Mouse (Mus musculus) liver, embryonic 16.5 days (tissue): ENCODE results near the gene Aplf. TPM values are rescaled to one million over a fixed set of nuclear protein-coding genes. Genes with fewer than 3 reads are reported as not detected.

Experiments
- ATAC-seq: fragments of 200-750 bp; cut with Nextera tagmentation; 2 replicates; pipeline ENCODE4 v1.8.0; 2017; ENCODE audit warnings: low read depth, mild to moderate bottlenecking, moderate number of reproducible peaks, moderate library complexity
- H3K27ac ChIP-seq: fragments of 300-500 bp; sonication (generic); 2 replicates; pipeline ENCODE4 v1.5.1; 2014; ENCODE audit warnings: mild to moderate bottlenecking, low read length
- H3K27me3 ChIP-seq: fragments of 300-500 bp; sonication (generic); 2 replicates; pipeline ENCODE4 v1.6.1; 2014; ENCODE audit warnings: low read depth, low read length, mixed read lengths; ENCODE audit not compliant: control insufficient read depth, insufficient read depth
- H3K36me3 ChIP-seq: fragments of 300-500 bp; sonication (generic); 2 replicates; pipeline ENCODE4 v1.6.1; 2014; ENCODE audit warnings: mild to moderate bottlenecking; ENCODE audit not compliant: control insufficient read depth, insufficient read depth
- H3K4me1 ChIP-seq: fragments of 300-500 bp; sonication (generic); 2 replicates; pipeline ENCODE4 v1.6.1; 2014; ENCODE audit warnings: low read depth, low read length, mixed read lengths; ENCODE audit not compliant: control insufficient read depth
- H3K4me2 ChIP-seq: fragments of 300-500 bp; sonication (generic); 2 replicates; pipeline ENCODE4 v1.6.1; 2014; ENCODE audit warnings: low read depth, low read length, mixed read lengths
- H3K4me3 ChIP-seq: fragments of 300-500 bp; sonication (generic); 2 replicates; pipeline ENCODE4 v1.5.1; 2014; ENCODE audit warnings: low read depth, mild to moderate bottlenecking, low read length
- H3K9ac ChIP-seq: fragments of 300-500 bp; sonication (generic); 2 replicates; pipeline ENCODE4 v1.6.1; 2014; ENCODE audit warnings: low read depth, low read length
- H3K9me3 ChIP-seq: fragments of 300-500 bp; sonication (generic); replicated peaks from 2 replicates; pipeline ENCODE4 v1.6.1; 2016; ENCODE audit warnings: low read length; ENCODE audit not compliant: control insufficient read depth
- WGBS: fragments of 180-500 bp; shearing (Covaris S2); extraction: QIAGEN DNeasy Blood & Tissue Kit; methylation state at CpG from one replicate; pipeline ENCODE4 v1.1.7; 2014; ENCODE audit not compliant: insufficient replicate concordance; 5-methylcytosine and 5-hydroxymethylcytosine counted together
- polyA plus RNA-seq: library from polyadenylated mRNA; unstranded; fragments of >200 nt; fragmentation: Nextera tagmentation; extraction: Ambion mirVana; gene quantifications from 2 replicates; pipeline ENCODE4 v1.2.1, GENCODE M21; 2015

The Aplf gene
- 13.9 and 15.4 TPM in 2 replicates for polyA plus RNA-seq

GRCm38 (mm10) chr6:87671771-87672517 lies at the start of gene Aplf:
Gene Aplf, minus strand, starts transcription at chr6:87672193.
- Histone ChIP-seq H3K36me3 (no peaks in the 10 kb centered on the region), H3K4me2 (peak within 1 kb of the TSS; percentile 70), H3K9me3 (no peaks in the 10 kb centered on the region), H3K27me3 (no peaks in the 10 kb centered on the region), H3K4me3 (peak within 1 kb of the TSS; percentile 88), H3K27ac (peak within 1 kb of the TSS; percentile 99), H3K4me1 (peaks cover 36% of the 10 kb centered on the region), H3K9ac (peak within 1 kb of the TSS; percentile 92)
- peak; percentile 98 for ATAC-seq
- under 1% methylated on average over 33 of the region's 33 CpGs for WGBS

GRCm38 (mm10) chr6:87714091-87714490 lies 42.1 kb upstream of the Aplf start:
- Histone ChIP-seq H3K4me2 (no peak overlapping the region), H3K4me3 (no peak overlapping the region), H3K9me3 (no peaks in the 10 kb centered on the region), H3K36me3 (no peaks in the 10 kb centered on the region), H3K9ac (no peak overlapping the region), H3K4me1 (no peaks in the 10 kb centered on the region; the same call in 1 of the 2 replicates), H3K27ac (no peak overlapping the region), H3K27me3 (0 out of 2 replicates have a peak, but pooled peaks cover 2% of the 10 kb centered on the region)
- no peak for ATAC-seq
- WGBS, result 64% methylated on average over 4 of the region's 4 CpGs

- no peaks in the 10 kb centered on the region for H3K36me3 ChIP-seq
- ATAC-seq, result no peak
- no peak overlapping the region for H3K4me3 ChIP-seq
- 64% methylated on average over 4 of the region's 4 CpGs for WGBS
- H3K27ac ChIP-seq, result no peak overlapping the region
- no peaks in the 10 kb centered on the region for H3K9me3 ChIP-seq
- no peaks in the 10 kb centered on the region; the same call in 1 of the 2 replicates for H3K4me1 ChIP-seq
- H3K9ac ChIP-seq, result no peak overlapping the region
- 0 out of 2 replicates have a peak, but pooled peaks cover 2% of the 10 kb centered on the region for H3K27me3 ChIP-seq
- H3K4me2 ChIP-seq, result no peak overlapping the region
Measured at GRCm38 (mm10) chr6:87712311-87712710, 40.3 kb upstream of the Aplf start.

- ATAC-seq, result no peak
Measured at GRCm38 (mm10) chr6:87706246-87706645, 34.3 kb upstream of the Aplf start.

GRCm38 (mm10) chr6:87696544-87696943 lies 24.6 kb upstream of the Aplf start:
- no peaks in the 10 kb centered on the region; the same call in 1 of the 2 replicates for H3K27me3 ChIP-seq
- no peak for ATAC-seq
- no peak overlapping the region for H3K4me2 ChIP-seq
- no peak overlapping the region for H3K9ac ChIP-seq
- no peaks in the 10 kb centered on the region for H3K36me3 ChIP-seq
- no peak overlapping the region for H3K27ac ChIP-seq
- no peak overlapping the region for H3K4me3 ChIP-seq
- H3K9me3 ChIP-seq, result no peaks in the 10 kb centered on the region
- no peaks in the 10 kb centered on the region for H3K4me1 ChIP-seq
- WGBS, result 76% methylated on average over 4 of the region's 4 CpGs

More at GRCm38 (mm10) chr6:87706246-87706645, 34.3 kb upstream of the Aplf start:
- Histone ChIP-seq H3K4me3 (no peak overlapping the region), H3K9me3 (no peaks in the 10 kb centered on the region), H3K9ac (no peak overlapping the region), H3K27me3 (no peaks in the 10 kb centered on the region), H3K36me3 (no peaks in the 10 kb centered on the region), H3K27ac (no peak overlapping the region), H3K4me1 (no peaks in the 10 kb centered on the region), H3K4me2 (no peak overlapping the region)
- 32% methylated on average over 3 of the region's 3 CpGs for WGBS

- H3K4me3 ChIP-seq, result no peak overlapping the region
- no peak for ATAC-seq
- no peak overlapping the region for H3K27ac ChIP-seq
- H3K27me3 ChIP-seq, result no peaks in the 10 kb centered on the region; the same call in 1 of the 2 replicates
- no peaks in the 10 kb centered on the region for H3K36me3 ChIP-seq
- no peak overlapping the region for H3K4me2 ChIP-seq
- H3K4me1 ChIP-seq, result no peaks in the 10 kb centered on the region
- 62% methylated on average over 3 of the region's 3 CpGs for WGBS
- no peaks in the 10 kb centered on the region for H3K9me3 ChIP-seq
- no peak overlapping the region for H3K9ac ChIP-seq
Measured at GRCm38 (mm10) chr6:87695947-87696346, 24.0 kb upstream of the Aplf start.

- 67% methylated on average over 3 of the region's 3 CpGs for WGBS
Measured at GRCm38 (mm10) chr6:87680418-87680817, 8.4 kb upstream of the Aplf start.

GRCm38 (mm10) chr6:87672661-87673060 lies 668 bp upstream of the Aplf start:
- Histone ChIP-seq H3K9ac (peak overlapping the region; percentile 54), H3K27me3 (no peaks in the 10 kb centered on the region), H3K4me2 (peak overlapping the region; percentile 56), H3K4me1 (peaks cover 36% of the 10 kb centered on the region), H3K9me3 (no peaks in the 10 kb centered on the region), H3K4me3 (peak overlapping the region; percentile 88), H3K27ac (peak overlapping the region; percentile 51; the same call in 1 of the 2 replicates), H3K36me3 (no peaks in the 10 kb centered on the region)
- ATAC-seq, result no peak
- 30% methylated on average over 4 of the region's 4 CpGs for WGBS

More at GRCm38 (mm10) chr6:87680418-87680817, 8.4 kb upstream of the Aplf start:
- Histone ChIP-seq H3K27me3 (no peaks in the 10 kb centered on the region), H3K4me1 (peaks cover 11% of the 10 kb centered on the region), H3K4me3 (no peak overlapping the region), H3K9me3 (no peaks in the 10 kb centered on the region), H3K4me2 (no peak overlapping the region), H3K9ac (no peak overlapping the region), H3K27ac (no peak overlapping the region), H3K36me3 (no peaks in the 10 kb centered on the region)
- ATAC-seq, result no peak

- peak overlapping the region; percentile 88 for H3K4me3 ChIP-seq
- ATAC-seq, result no peak
- H3K4me1 ChIP-seq, result peaks cover 31% of the 10 kb centered on the region
Measured at GRCm38 (mm10) chr6:87671353-87671752, 640 bp downstream of the Aplf start.

More at GRCm38 (mm10) chr6:87671353-87671752, 640 bp downstream of the Aplf start:
- 1% methylated on average over 8 of the region's 8 CpGs for WGBS
- Histone ChIP-seq H3K36me3 (no peaks in the 10 kb centered on the region; the same call in 1 of the 2 replicates), H3K27ac (peak overlapping the region; percentile 99), H3K9ac (peak overlapping the region; percentile 92), H3K27me3 (no peaks in the 10 kb centered on the region), H3K4me2 (peak overlapping the region; percentile 70), H3K9me3 (no peaks in the 10 kb centered on the region)
